Mouse (Mus musculus) cerebral cortex, adult 2 months (tissue): ENCODE measurements around the gene Gpr179.

ENCODE experiments used
- WGBS: fragments of 180-500 bp; shearing (Covaris S2); methylation state at CpG from one replicate; pipeline ENCODE4 v1.1.7; 2018; 5-methylcytosine and 5-hydroxymethylcytosine counted together

Gpr179 gene

DNA sequence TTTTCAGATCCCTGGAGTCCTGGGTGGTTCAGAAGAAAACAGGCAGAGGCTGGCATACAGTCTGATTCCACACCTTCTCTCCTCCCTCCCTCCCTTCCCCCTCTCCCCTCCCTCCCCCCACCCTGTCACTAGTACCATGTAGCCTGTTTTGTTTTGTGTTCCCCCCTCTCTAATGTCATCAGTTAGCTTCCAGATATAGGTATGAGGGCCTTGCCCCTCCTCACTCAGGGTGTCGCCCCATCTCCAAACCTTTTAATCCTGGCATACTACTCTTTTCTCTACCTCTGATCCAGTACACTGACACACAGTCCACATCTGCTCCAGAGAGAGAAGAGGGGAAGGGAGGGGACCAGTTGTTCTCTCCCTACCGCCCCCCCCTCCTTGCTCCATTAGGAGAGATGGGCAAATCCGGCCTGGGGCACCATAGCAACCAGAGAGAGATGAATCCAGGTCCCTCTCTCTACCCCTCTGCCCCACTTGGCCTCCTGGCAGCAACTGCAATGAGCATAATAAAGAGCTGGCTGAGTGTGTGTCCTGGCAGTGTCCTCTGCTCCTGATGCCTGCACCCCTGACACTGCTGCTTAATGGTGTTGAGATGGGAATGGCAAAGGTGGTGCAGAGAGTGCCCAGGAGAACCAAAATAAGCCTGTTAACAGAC is at the start of gene Gpr179:
TSS of gene Gpr179 (minus strand) at position 51 of the 658 bp plus-strand sequence.
- WGBS = 66% methylated on average over 3 of the region's 3 CpGs

DNA sequence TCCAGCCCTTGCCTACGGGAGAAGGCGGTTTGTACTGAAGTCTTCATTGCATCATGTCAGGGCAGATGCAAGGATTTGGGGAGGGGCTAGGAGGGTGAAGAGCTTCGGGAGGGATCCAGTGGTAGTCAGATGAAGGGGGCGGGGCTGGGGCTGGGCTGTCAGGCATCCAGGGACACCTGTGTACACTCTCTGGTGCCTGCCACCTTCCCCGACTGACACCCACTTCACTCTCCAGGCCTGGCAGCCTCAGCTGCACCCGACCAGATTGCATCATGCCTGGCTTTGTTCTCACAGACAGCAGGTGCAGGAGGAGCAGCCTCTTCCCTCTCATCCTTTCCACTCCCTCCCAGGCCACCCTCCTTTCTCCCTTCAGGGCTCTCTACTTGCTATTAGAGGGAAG is 49.2 kb upstream of the Gpr179 start:
- WGBS = 15% methylated on average over 6 of the region's 6 CpGs

DNA sequence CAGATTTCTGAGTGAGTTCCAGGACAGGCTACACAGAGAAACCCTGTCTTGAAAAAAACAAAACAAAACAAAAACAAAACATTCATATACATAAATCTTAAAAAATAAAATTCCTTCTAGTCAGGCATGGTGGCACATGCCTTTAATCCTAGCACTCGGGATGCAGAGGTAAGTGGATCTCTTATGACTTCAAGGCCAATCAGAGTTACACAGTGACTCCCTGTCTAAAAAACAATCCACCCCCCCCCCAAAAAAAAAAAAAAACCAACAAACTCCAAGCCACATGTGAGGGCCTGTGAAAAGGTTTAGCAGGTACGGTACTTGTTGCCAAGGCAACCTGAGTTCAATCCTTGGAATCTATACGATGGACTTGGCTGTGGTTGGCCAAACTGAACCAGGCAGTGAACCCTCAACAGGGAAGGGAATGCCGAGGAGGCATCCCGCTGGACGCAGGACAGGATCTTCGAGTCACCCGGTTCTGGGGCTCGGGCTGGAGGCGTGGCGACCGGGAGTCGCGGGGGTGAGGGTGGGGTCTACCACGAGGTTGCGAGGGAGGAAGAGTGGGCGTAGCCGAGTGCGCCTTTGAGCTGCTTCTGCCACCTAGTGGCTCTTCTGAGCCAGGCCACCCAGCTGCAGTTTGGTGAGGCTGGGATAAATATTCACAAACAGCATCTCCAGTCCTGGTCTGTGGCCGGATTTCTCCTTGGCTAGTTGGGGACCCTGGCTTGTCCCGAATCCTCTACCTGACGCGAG is 48.3 kb upstream of the Gpr179 start:
- WGBS = 3% methylated on average over 23 of the region's 23 CpGs

DNA sequence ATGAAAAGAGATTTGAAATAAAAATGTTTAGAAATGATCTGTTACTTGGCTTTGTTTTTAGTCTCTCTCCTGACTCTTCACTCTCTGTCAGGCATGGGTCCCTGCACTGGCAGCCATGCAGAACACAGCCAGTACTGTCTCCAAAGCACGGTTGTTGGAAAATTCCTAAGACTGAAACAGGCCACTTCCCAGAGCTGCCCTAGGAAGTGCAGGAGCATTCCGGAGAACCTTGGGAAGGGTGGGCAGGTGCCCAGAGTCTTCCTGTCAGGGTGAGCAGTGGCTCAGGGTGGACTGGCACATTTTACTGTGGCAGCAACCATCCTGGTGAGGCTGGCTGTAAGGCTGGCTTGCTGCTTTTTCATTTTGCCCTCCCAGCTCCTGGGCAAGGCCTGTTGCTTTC is 46.6 kb upstream of the Gpr179 start:
- 64% methylated on average over 2 of the region's 2 CpGs for WGBS

DNA sequence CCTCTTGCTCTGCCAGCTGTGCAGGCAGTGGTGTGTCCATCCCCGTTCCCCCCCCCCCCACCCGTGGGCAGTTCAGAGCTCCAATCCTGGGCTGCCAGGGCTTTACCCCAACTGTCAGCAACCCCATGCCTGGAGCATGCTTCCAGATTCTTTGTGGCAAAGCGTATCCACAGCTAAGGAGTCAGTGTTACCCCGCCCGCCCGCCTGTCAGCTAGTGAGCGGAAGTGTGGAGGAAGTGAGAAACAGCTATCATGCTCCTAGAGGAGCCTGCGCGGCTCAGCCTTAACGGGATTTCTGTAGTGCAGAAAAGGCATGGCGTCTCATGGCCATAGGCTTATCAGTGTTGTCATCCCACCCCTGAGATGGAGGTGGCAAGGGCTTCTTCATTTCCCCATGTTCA is 42.3 kb upstream of the Gpr179 start:
- WGBS = 41% methylated on average over 11 of the region's 11 CpGs

DNA sequence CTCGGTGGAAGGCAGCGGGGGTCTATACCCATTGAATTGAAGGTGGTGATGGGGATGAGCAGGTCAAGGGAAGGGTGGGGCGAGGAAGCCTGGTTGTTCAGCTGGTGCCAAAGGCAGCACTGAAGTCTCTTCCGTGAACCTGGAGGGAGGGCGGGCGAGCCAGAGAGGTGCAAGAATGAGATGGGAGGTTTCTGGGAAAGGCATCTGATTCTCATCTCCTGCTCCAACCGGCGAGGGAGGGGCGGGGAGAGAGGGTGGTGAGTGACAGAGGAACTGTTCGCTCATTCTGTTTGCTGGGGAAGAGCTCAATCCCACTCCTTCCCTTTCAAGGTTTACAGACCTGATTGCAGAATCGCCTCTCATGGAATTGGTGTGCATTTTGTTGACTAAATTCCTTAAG is 41.8 kb upstream of the Gpr179 start:
- WGBS = 61% methylated on average over 11 of the region's 11 CpGs

DNA sequence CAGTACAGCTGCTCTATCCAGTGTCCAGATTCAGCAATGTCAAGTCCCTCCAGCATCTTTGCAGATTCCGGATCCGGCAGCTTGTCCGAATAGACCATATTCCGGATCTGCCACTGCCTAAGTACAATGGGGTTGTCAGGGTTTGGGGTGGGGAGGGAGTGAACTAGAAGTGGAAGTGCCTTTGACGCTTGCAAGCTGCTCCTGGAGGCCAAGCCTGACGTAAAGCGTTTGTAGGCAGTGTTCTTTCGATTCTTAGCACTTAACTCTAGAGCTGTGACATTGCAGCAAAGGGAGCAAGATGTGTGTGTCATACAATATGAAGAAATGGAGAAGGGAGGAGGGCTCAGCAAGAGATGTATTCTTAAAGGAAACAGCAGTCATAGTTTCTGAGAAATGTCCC is 37.2 kb upstream of the Gpr179 start:
- WGBS = 60% methylated on average over 8 of the region's 8 CpGs

DNA sequence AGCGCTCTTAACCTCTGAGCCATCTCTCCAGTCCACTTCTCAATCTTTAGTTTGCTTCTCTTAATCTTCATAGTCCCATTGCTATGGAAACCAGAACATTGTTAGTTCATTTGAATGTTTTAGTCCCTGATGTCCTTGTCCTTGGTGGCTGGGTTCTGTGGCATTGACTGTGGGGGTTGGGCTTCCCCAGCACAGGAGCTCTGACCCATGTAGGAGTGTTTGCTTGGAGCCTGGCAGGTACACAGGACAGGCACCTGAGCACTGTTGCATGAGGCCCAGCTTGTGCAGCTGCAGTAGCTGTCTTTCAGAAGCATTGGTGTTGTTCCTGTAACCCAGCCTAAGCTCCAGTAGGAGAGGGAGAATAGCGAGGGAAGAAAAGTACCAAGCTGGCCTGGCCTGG is 35.9 kb upstream of the Gpr179 start:
- WGBS = 95% methylated on average over 2 of the region's 2 CpGs

DNA sequence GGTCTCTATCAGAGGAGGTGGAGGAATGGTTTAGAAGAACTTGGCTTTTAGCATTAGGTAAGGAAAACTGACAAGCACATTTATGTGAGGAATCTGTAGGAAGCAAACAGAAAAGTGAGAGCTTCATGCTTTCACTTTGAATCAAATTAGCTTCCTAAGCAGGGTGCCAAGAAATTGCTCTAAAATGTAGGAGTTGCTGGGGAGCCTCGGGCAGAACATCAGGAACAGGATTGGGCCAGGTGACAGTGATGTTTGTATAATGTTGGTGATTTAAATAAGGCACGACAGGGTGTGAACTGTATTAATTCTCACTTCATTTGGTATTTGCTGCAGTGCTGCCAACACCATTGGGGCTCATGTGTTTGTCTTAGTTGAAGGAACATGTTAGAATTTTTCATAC is 31.9 kb upstream of the Gpr179 start:
- 24% methylated on average over 2 of the region's 2 CpGs for WGBS

DNA sequence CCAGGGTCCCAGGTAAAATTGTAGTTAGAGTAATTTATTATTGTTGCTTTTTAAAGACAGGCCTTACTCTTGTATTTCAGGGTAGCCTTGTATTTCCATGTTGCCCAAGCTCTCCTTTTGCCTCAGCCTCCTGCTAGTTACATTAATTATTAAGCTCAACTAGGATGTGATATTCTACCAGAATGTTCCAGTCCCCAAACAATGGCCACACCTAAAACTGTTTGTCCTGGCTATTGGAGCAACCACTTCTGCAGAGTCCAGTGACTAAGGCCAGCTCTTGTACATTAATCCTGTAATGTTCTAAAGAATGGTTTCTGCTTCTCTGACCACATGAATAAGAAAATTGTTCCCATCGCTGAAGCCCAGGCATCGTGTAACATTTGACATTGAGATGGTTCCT is 31.1 kb upstream of the Gpr179 start:
- WGBS = 80% methylated on average over 2 of the region's 2 CpGs

DNA sequence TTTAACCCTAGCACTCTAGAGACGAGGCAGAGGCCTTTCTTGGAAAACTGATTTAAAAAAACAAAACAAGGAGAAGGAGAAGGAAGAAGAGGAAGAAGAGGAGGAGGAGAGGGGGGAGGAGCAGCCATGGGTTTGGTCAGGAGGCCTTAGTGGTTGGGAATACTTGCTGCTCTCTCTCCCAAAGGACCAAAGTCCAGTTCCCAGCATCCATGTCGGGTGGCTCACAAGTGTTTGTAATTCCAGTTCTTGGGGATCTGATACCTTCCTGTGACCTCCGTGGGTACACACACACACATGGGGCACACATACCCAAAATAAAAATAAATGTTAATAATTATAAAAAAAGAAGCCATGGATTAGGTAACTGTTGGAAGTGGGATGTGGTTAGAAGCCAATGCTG is 28.2 kb upstream of the Gpr179 start:
- 78% methylated on average over 3 of the region's 3 CpGs for WGBS

DNA sequence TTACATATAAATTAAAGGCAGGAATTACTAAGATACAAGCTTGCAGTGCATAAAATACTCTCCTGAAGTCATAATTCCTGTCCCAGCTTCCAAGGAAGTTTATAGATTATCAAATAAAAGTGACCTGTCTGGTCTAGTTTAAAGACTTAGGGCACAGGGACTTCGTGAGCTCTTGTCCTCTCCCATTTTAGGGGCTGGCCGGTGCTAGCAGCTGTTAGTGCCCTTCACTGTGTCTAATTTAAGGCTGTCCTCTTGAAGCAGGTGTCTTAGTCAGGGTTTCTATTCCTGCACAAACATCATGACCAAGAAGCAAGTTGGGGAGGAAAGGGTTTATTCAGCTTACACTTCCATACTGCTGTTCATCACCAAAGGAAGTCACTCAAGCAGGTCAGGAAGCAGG is 21.5 kb upstream of the Gpr179 start:
- WGBS = 70% methylated on average over 2 of the region's 2 CpGs

DNA sequence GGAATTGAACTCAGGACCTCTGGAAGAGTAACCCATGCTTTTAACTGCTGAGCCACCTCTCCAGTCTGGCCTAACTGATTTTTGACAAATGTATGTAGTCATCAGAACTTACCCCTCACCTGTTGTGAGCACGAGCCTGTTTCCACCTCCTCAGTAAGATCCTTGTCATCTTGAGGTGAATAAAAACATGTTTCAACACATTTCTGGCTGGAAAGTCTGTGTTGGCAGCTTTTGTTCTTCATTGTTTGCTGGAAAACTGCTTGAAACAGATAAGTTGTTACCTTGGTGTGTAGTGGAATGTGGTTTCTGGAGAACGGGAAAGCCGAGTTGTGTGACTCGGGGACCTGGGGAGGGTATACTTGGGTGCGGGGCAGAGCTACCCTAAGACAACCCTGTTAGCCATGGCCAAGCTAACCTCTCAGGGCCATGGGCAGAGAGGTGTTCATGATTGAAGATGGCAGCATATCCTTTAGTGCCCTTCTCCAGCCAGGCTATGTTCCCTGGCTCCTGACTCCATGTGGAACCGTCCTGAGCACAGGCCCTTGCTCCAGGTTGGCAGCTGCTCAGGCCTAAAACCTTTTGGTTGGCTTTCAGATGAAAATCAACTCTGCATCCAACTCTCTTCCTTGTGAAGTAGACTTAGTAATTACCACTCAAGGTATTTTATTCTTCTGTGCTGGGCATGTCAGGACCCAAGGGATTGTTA is 20.4 kb upstream of the Gpr179 start:
- WGBS = 72% methylated on average over 6 of the region's 6 CpGs

DNA sequence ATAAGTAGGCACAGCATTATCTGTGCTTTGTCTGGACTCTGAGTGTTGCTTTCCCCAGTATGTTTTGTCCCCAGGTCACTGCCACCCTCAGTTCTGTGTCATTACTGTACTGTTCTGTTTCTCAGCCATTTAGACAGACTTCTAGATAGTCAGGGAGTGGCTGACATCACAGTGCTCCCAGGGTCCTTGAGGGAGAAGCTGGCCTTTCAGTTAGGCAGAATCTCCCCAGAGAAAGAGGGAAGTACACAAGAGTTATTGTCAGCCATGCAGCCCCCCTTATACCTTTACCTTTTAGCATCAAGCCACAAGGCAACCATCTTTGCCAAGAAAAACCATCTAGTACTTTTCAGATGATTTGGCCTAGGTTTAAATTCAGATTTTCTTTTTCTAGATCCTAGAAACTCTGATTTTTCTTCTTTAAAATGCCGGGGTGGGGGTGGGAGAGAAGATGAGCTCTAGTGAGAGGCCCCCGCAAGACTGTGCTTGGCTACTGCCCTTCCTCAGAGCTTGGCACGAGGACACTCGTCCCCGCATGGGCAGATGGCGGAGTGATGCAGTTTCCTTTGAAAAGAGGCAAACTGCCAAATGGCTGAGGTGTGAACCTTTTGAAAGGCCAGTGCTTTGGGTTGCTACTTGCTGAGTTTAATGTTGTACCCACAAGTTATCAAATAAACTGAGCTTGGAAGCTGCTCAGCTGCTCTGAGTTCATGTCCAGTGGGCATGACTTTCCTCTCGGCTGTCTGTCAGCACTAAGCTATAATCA is 18.6 kb upstream of the Gpr179 start:
- WGBS = 18% methylated on average over 7 of the region's 7 CpGs

DNA sequence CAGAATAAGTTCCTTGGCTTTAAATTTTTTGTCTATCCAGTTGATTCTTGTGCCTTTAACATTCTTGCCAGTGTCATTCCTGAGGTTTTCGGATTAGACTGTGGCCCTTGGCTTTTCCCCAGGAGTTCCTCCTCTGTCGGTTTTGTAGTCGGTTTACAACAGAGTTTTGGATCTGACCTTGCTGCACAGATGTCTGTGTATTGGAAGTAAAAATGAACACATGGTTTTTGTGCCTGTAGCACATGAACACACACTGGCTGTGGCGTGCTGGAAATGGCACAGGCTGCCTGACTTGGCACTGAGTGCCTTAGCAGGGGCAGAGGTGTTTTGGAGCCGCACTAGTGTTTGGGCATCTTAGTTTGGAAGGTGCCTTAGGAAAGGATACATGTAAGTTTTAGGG is 16.6 kb upstream of the Gpr179 start:
- 37% methylated on average over 5 of the region's 5 CpGs for WGBS

DNA sequence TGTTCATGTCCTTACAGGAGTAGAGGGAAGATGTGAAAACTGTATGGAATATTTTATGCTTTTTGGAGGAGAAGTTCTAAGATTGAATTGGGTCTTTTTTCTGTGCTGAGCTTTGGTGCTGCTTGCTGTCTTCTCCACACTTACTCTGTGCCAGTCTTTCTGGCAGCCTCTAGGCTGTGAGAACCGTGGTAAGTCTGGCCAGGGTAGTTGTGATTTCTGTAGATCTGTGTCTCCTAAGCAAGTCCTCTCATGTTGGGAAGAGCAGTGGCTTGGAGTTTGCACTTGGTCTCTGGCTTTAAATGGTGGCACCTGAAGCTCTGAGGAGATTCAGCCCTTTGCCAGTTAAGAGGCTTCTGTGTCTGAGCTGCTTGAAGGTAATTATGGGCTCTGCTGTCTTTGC is 13.7 kb upstream of the Gpr179 start:
- 22% methylated on average over 1 of the region's 1 CpGs for WGBS

DNA sequence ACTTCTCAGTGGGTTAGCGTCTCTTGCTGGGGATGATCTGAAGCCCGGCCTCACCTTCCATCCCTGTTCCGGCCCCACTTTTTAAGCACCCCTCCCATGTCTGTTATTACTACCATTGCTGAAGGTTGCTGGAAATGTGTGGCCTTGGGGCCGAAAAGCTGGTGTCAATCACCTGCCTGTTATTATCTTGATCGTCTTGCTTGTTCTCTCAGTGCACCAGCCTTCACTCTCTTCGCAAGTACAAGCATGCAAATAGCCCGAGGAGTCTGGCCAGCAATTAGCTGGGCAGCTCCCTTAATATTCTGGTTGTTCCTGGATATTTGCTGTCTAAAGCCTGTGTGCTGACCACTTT is 11.7 kb upstream of the Gpr179 start:
- 3% methylated on average over 7 of the region's 7 CpGs for WGBS

DNA sequence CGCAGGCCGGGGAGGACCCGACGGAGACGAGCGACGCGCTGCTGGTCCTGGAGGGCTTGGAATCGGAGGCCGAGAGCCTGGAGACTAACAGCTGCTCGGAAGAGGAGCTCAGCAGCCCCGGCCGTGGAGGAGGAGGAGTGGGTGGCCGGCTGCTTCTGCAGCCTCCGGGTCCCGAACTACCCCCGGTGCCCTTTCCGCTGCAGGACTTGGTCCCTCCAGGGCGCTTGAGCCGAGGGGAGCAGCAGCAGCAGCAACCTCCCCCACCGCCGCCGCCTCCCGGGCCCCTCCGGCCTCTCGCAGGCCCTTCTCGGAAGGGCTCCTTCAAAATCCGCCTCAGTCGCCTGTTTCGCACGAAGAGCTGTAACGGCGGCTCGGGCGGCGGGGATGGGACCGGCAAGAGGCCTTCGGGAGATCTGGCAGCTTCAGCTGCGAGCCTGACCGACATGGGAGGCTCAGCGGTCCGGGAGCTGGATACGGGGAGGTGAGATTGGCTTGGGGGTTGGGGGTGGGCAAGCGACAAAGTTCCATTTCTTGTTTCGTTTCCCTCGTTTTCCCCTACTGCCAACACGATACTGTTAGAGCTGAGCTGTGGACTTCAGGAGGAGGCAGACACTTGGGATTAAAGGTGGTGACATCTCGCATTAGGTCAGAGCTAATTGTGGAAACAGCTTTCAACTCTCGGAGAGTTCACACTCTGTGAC is 11.2 kb upstream of the Gpr179 start:
- WGBS = under 1% methylated on average over 49 of the region's 49 CpGs

DNA sequence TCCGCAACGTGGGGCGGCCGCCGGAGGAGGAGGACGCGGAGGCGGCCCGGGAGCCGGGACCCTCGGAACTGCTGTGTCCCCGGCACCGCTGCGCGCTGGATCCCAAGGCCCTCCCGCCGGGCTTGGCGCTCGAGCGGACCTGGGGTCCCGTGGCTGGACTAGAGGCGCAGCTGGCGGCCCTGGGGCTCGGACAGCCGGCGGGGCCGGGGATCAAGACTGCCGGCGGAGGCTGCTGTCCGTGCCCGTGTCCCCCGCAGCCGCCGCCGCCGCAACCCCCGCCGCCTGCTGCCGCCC is 10.7 kb upstream of the Gpr179 start:
- 1% methylated on average over 31 of the region's 39 CpGs for WGBS

DNA sequence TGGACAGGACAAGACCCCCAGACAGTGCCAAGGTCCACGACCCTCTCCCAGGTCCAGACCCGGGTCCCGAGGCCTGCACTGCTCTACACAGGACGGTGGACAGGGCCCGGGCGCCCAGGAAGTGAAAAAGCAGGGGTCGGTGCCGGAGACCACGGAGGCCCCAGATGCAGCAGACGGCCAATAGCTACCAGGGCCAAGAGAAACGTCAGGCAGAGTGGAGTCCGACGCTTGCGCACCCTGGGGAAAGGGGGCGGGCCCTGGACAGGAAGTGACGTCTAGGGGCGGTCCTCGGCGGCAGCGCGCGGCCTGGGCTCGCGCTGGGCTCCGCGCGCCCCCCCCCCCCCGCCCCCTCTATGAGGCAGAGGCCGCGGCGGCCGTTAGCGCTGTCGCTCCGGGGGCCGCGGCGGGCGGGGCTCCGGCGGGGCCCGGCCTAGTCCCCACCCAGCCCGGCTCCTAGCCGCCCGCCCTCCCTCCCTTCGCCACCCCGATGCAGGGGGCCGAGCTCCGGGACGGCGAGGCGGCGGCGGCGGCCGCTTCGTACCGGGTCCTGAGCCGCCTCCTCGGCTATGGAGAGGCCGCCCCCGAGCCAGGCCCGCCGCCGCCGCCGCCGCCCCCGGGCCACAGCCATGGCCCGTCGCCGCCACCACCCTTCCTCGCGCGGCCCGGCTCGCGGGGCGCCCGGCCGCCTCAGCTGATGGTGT is 10.2 kb upstream of the Gpr179 start, which contains the start of gene Socs7:
TSS of gene Socs7 (plus strand) at position 604 of the 701 bp plus-strand sequence.
- 1% methylated on average over 47 of the region's 81 CpGs for WGBS

DNA sequence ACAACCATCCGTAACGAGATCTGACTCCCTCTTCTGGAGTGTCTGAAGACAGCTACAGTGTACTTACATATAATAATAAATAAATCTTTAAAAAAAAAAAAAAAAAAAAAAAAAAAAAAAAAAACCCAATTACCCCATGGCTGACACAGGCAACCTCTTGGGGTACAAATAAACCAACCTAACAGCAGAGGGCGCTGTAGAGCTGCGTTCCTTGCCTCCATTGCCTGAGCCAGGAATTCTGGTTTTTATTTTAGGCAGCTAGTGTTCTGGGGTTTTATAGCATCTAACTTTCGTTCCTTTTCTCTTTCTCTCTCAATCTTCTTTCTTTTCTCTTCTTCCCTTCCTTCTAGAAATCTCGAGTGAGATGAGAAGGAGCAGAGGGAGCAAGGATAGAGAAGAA is 5.8 kb upstream of the Gpr179 start:
- 9% methylated on average over 6 of the region's 6 CpGs for WGBS
